Mouse (Mus musculus): ENCODE data around the gene Slc13a5.

The Slc13a5 gene

DNA sequence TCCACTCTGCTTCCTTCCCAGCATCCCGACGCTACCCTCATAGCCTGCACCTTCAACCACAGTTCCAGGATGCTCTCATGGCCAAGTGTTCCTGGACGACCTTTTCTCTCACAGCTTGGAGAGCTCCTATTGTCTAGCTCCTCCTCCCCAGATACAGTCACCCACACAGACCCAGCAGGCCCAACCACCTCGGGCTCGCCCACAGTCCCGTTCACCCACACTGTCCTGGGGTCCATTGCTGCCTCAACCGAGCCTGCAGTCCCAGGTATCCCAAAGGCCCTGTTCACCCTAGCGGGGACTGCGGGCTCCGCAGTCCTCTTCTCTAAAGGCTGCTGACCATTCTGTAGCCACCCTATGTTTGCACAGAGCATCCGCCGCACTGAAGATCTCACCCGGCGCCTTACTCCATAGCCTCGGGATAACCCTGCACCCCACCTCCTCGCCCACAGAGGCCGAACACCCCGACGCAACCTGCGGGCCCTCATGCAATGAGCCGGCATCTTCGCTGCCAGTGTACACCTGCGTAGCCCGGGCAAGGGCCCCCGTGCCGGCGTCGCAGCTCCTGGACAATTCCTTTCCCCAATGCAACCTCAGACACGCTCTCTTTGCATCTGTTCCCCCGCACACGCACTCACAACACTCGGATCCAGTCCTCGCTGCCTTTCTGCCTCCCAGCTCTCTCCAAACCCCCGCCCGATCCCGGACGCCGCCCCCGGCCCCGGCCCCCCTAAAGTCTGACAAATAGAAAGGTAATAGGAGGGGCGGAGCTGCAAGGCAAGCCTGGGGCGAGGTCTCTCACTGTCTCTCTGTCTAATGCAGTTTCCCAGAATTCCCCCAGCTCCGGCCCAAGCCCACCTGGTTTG is 60.5 kb downstream of the Slc13a5 start, which contains the start of gene Gm43951:
TSS of gene Gm43951 (minus strand) at position 500 of the 863 bp plus-strand sequence.
- peak; percentile 37 for DNase-seq (ENCODE audit: low read depth, low spot score)

DNA sequence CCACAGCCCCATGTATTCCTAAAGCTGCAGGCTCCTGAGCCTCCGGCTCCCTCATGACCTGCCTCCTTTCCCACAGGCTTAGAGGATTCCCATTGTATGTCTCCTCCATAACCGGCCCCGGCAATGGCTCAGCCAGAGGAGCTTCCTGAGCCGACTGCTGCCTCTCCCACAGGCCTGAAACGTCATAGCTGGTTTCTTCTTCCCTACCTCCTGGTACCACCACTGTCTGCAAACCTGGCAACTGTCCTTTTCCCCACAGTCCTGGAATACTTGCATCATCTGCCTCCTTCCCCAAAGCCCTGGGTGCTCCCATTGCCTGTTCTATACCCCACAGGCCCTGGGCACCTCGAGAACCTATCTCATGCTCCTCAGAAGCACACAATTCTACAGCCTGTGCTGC is 61.8 kb downstream of the Slc13a5 start:
- no peak for DNase-seq (ENCODE audit: low read depth, low spot score)

DNA sequence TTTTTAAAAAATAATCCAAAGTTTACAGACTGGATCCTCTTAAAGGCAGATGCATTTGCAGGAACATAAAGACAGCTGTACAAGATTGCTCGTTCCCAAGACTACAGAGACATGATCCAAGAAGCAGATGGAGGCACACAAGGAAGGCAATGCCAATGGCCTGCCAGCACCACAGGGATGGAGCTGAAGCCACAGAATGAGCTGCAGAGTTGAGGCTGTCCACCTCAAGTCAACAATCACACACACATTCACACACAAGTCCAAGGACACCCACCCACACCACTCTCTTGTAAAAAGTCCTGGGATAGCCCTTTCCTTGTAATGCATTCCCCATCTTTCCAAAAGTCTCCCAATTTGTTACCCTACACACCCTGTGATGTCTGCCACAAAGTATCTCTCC is 63.6 kb downstream of the Slc13a5 start:
- DNase-seq (ENCODE audit: low read depth, low spot score) = no peak

DNA sequence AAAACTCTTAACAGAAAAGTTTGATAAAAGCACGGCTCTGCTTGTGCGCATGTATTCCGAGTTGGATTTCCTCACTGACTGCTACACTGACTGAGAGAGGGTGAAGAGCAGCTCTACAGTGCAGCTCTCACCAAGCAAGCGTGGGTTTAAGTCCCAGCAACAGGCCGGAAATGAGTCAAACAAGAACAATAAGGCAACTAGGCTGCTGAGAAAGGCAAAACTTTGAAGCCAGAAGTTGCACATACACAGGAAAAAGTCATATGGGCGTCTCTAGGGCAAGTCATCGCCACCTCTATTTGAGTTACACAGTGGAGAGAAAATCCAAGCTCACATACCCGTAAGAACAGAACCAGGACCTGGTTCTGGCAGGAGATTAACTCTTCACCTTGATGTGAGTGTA is 70.5 kb downstream of the Slc13a5 start:
- no peak for DNase-seq (ENCODE audit: low read depth, low spot score)

DNA sequence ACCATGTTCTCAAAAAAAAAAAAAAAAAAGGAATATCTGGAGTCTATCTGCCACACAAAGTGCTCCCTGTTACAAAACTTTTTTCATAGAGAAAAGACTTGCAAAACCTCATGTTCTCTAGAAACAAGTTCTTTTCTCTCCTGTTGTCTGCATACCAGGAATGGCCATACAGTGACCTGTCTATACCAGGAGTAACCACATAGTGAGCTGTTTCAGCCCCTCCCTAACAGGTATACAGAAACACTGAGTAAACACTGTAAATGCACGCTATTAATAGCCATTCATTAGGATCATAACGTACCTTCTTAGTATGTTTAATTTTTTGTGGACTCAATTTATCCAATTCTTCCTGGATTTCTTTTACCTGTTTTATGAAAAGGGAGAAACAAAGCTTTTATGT is 72.8 kb downstream of the Slc13a5 start:
- DNase-seq (ENCODE audit: low read depth, low spot score) = no peak

Measured in mesoderm, embryonic 11.5 days (tissue).